Mouse (Mus musculus) megakaryocyte, embryonic 14.5 days (primary cell): ENCODE measurements at regions not wholly inside any gene's neighbourhood (a gene's known extent, or its start where the extent isn't known, plus 50 kb on each side); places are given as distances from the start of the nearest gene placed in this dataset.

Experiments
- FLI1 ChIP-seq: IDR thresholded peaks from 2 replicates; pipeline ENCODE4 v1.6.1; 2012; ENCODE audit warnings: low read length, inconsistent platforms, mixed read lengths
- GATA1 ChIP-seq: IDR thresholded peaks from 3 replicates; pipeline ENCODE4 v1.6.1; 2012; ENCODE audit warnings: mixed read lengths, low read length, inconsistent platforms, borderline replicate concordance

DNA sequence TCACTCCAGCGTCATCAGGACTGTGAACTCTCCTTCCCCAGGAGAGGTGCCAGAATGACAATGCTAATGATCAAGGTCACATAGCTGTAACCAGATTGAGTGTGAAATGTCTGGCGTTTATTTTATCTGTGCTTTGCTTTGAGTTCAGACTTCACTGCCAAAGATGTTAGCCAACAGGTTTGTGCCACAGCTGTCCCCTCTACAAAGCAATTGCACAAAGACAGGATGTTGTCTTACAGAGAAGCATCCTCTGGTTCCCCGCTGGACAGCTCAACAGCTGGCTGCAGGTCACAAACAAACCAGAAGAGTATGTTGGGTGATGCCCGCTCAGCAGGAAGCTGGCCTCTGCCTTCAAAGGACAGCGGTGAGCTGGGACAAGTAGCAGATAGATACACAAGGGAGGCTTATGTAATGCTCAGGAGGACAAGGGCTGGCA lies 169.5 kb downstream of the Fam43a start:
- TF ChIP-seq GATA1, result no peak
- TF ChIP-seq FLI1, result no peak
